Mouse (Mus musculus) midbrain, embryonic 16.5 days (tissue): ENCODE measurements around the gene Gsk3a. TPM values are rescaled to one million over a fixed set of nuclear protein-coding genes. Genes with fewer than 3 reads are reported as not detected.
A peak's percentile ranks its signal among the peaks of the same experiment; 100 is the strongest.

Source experiments
- ATAC-seq: fragments of 200-750 bp; cut with Nextera tagmentation; 2 replicates; pipeline ENCODE4 v1.8.0; 2017; ENCODE audit warnings: moderate TSS enrichment
- H3K27ac ChIP-seq: fragments of 300-500 bp; sonication (generic); 2 replicates; pipeline ENCODE4 v1.5.1; 2014; ENCODE audit warnings: mild to moderate bottlenecking, low read length, mixed read lengths
- H3K27me3 ChIP-seq: fragments of 300-500 bp; sonication (generic); 2 replicates; pipeline ENCODE4 v1.6.1; 2014; ENCODE audit warnings: low read depth, low read length, mixed read lengths; ENCODE audit not compliant: control insufficient read depth, insufficient read depth
- H3K36me3 ChIP-seq: fragments of 300-500 bp; sonication (generic); 2 replicates; pipeline ENCODE4 v1.6.1; 2014; ENCODE audit warnings: mild to moderate bottlenecking, low read length, moderate library complexity, mixed read lengths; ENCODE audit not compliant: control insufficient read depth, insufficient read depth
- H3K4me1 ChIP-seq: fragments of 300-500 bp; sonication (generic); 2 replicates; pipeline ENCODE4 v1.6.1; 2014; ENCODE audit warnings: mild to moderate bottlenecking, low read length, mixed read lengths; ENCODE audit not compliant: control insufficient read depth, insufficient read depth
- H3K4me2 ChIP-seq: fragments of 300-500 bp; sonication (generic); 2 replicates; pipeline ENCODE4 v1.6.1; 2014; ENCODE audit warnings: mild to moderate bottlenecking, low read length, mixed read lengths
- H3K4me3 ChIP-seq: fragments of 300-500 bp; sonication (generic); 2 replicates; pipeline ENCODE4 v1.5.1; 2014; ENCODE audit warnings: low read depth, mild to moderate bottlenecking, low read length, moderate library complexity, mixed read lengths
- H3K9ac ChIP-seq: fragments of 300-500 bp; sonication (generic); 2 replicates; pipeline ENCODE4 v1.6.1; 2014; ENCODE audit warnings: low read depth, low read length, mixed read lengths
- H3K9me3 ChIP-seq: fragments of 300-500 bp; sonication (generic); replicated peaks from 2 replicates; pipeline ENCODE4 v1.6.1; 2014; ENCODE audit warnings: mild to moderate bottlenecking, low read length, mixed read lengths; ENCODE audit not compliant: control insufficient read depth, poor library complexity, severe bottlenecking
- WGBS: fragments of 180-500 bp; shearing (Covaris S2); extraction: QIAGEN DNeasy Blood & Tissue Kit; methylation state at CpG from one replicate; pipeline ENCODE4 v1.1.7; 2014; 5-methylcytosine and 5-hydroxymethylcytosine counted together
- polyA plus RNA-seq: library from polyadenylated mRNA; unstranded; fragments of >200 nt; fragmentation: Nextera tagmentation; extraction: Ambion mirVana; gene quantifications from 2 replicates; pipeline ENCODE4 v1.2.1, GENCODE M21; 2015

The Gsk3a gene
- polyA plus RNA-seq, 1 experiment from 2014 or later: 17.8 TPM

DNA sequence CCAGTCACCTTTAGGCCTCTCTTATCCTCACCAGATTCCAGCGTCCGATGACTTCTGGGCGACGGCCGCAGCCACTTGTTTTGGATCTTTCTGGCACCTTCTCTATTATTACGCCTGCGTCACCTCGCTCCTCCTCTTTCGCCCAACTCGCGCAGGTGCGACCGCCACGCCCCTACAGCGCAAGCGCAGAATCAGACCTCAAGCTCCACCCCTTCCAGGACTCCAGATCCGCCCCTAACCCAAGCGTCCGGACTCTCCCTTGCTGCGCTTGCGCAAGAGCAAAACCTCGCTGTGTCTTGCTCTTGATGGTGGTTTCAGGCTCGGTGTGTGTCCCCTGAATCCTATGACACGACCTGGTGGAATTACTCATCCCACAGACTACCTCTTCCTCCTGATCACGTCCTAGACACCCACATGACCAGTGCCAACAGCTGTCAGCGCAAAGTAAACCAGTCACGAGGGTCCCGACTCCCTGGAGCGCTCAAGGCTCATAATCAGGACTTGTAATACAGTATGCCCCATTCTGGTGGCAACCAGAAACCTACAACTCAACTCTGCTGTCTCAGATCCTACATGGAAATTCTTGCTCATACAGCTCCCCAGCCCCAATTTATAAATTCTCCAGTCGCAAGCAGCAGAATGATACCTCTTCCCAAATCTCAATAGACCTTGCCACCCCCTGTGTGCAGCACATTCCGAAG, 17.7 kb downstream of the Gsk3a start:
- Histone ChIP-seq H3K27me3 (no peaks in the 10 kb centered on the region), H3K4me3 (peak overlapping the region; percentile 64)
- WGBS: 3% methylated on average over 31 of the region's 31 CpGs

GRCm38 (mm10) chr7:25219416-25219750, 18.3 kb downstream of the Gsk3a start:
- peak; percentile 46 for ATAC-seq
- peak overlapping the region; percentile 97 for H3K4me2 ChIP-seq
- under 1% methylated on average over 16 of the region's 16 CpGs for WGBS
- no peaks in the 10 kb centered on the region for H3K27me3 ChIP-seq
- peak overlapping the region; percentile 64 for H3K4me3 ChIP-seq
- no peaks in the 10 kb centered on the region for H3K9me3 ChIP-seq
- H3K9ac ChIP-seq: peak overlapping the region; percentile 87
- H3K36me3 ChIP-seq: peaks cover 8% of the 10 kb centered on the region; the same call in 1 of the 2 replicates
- peaks cover 30% of the 10 kb centered on the region for H3K4me1 ChIP-seq
- H3K27ac ChIP-seq: peak overlapping the region; percentile 55; the same call in 1 of the 2 replicates

More for the DNA sequence above, 17.7 kb downstream of the Gsk3a start:
- Histone ChIP-seq H3K4me1 (peaks cover 30% of the 10 kb centered on the region), H3K9me3 (no peaks in the 10 kb centered on the region), H3K36me3 (peaks cover 10% of the 10 kb centered on the region), H3K9ac (peak overlapping the region; percentile 87), H3K4me2 (peak overlapping the region; percentile 97), H3K27ac (peak overlapping the region; percentile 55; the same call in 1 of the 2 replicates)
- ATAC-seq: peak; percentile 74

- Histone ChIP-seq H3K4me2 (peak overlapping the region; percentile 97), H3K36me3 (peaks cover 7% of the 10 kb centered on the region; the same call in 1 of the 2 replicates), H3K27ac (peak overlapping the region; percentile 55), H3K9ac (peak overlapping the region; percentile 87), H3K9me3 (no peaks in the 10 kb centered on the region), H3K4me1 (peaks cover 30% of the 10 kb centered on the region), H3K4me3 (peak overlapping the region; percentile 64), H3K27me3 (no peaks in the 10 kb centered on the region)
- under 1% methylated on average over 52 of the region's 53 CpGs for WGBS
- ATAC-seq: peak; percentile 18
These were observed 18.8 kb downstream of the Gsk3a start for GRCm38 (mm10) chr7:25218705-25219415.

- no peaks in the 10 kb centered on the region for H3K9me3 ChIP-seq
- H3K4me2 ChIP-seq: peak overlapping the region; percentile 97
- 69% methylated on average over 12 of the region's 12 CpGs for WGBS
- no peak overlapping the region for H3K27ac ChIP-seq
- H3K9ac ChIP-seq: no peak overlapping the region
- no peak overlapping the region for H3K4me3 ChIP-seq
- H3K4me1 ChIP-seq: peaks cover 30% of the 10 kb centered on the region
- no peaks in the 10 kb centered on the region for H3K27me3 ChIP-seq
- no peak for ATAC-seq
- peaks cover 6% of the 10 kb centered on the region; the same call in 1 of the 2 replicates for H3K36me3 ChIP-seq
These were observed 19.8 kb downstream of the Gsk3a start for GRCm38 (mm10) chr7:25217653-25218395.

- Histone ChIP-seq H3K9me3 (no peaks in the 10 kb centered on the region), H3K27ac (no peak overlapping the region), H3K9ac (no peak overlapping the region), H3K4me1 (peaks cover 10% of the 10 kb centered on the region), H3K36me3 (peaks cover 18% of the 10 kb centered on the region), H3K4me3 (no peak overlapping the region), H3K27me3 (no peaks in the 10 kb centered on the region), H3K4me2 (no peak overlapping the region)
- no peak for ATAC-seq
- WGBS: 96% methylated on average over 2 of the region's 2 CpGs
These were observed 23.5 kb downstream of the Gsk3a start for GRCm38 (mm10) chr7:25214172-25214571.

- H3K36me3 ChIP-seq: peaks cover 18% of the 10 kb centered on the region
- no peaks in the 10 kb centered on the region for H3K27me3 ChIP-seq
- no peak for ATAC-seq
- peaks cover 4% of the 10 kb centered on the region for H3K4me1 ChIP-seq
- no peak overlapping the region for H3K4me3 ChIP-seq
- WGBS: 81% methylated on average over 3 of the region's 3 CpGs
- no peak overlapping the region for H3K27ac ChIP-seq
- H3K4me2 ChIP-seq: no peak overlapping the region
- no peak overlapping the region for H3K9ac ChIP-seq
- H3K9me3 ChIP-seq: no peaks in the 10 kb centered on the region
These were observed 24.6 kb downstream of the Gsk3a start for GRCm38 (mm10) chr7:25213099-25213498.

GRCm38 (mm10) chr7:25210482-25210881, 27.2 kb downstream of the Gsk3a start:
- no peak for ATAC-seq
- peaks cover 22% of the 10 kb centered on the region for H3K36me3 ChIP-seq
- no peaks in the 10 kb centered on the region for H3K9me3 ChIP-seq

DNA sequence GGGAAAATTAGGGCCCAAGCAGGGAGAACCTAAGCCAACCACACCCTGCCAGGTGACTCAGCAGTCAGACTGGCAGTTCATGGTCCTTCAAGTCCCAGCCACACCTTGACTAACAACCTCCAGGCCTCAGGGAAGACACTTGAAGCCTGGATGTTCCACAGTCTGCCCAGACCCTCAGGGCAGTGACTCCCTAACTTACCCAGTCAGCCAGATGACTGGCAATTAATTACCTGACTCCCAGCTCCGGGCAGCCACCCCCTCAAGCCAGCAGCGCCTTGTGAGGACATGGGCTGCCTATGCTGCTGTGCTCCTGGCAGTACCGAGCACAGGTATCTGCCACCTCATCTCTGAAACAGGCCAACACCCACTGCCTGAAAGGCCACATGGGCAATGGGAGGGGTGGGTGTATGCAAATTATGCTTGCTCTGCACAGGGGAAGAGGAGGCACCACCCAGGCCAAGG, 28.5 kb downstream of the Gsk3a start:
- Histone ChIP-seq H3K4me1 (no peaks in the 10 kb centered on the region), H3K36me3 (peaks cover 18% of the 10 kb centered on the region), H3K9ac (no peak overlapping the region), H3K27me3 (no peaks in the 10 kb centered on the region), H3K27ac (no peak overlapping the region), H3K4me3 (no peak overlapping the region), H3K9me3 (no peaks in the 10 kb centered on the region), H3K4me2 (no peak overlapping the region)
- 93% methylated on average over 3 of the region's 3 CpGs for WGBS
- no peak for ATAC-seq

More at GRCm38 (mm10) chr7:25210482-25210881, 27.2 kb downstream of the Gsk3a start:
- H3K4me3 ChIP-seq: no peak overlapping the region
- 91% methylated on average over 4 of the region's 4 CpGs for WGBS
- H3K4me1 ChIP-seq: no peaks in the 10 kb centered on the region
- H3K27ac ChIP-seq: no peak overlapping the region
- H3K4me2 ChIP-seq: no peak overlapping the region
- no peaks in the 10 kb centered on the region for H3K27me3 ChIP-seq
- no peak overlapping the region for H3K9ac ChIP-seq
